26 mouse cellular contexts compared by ENCODE assay signal in genomic region chr16:49725446-49725845, GRCm38 (mm10).
"Had no signal": no experiment of that assay in that cellular context is flagged by ENCODE, and none has a peak within 500 bp of the region (broad histone marks: within the 10 kb centered on the region; RNA-seq: fewer than 3 reads in every experiment).

No protein-coding gene starts in this region.

- H3K9ac ChIP-seq: heart, embryonic 12.5 days; hindbrain, embryonic 12.5 days; hindbrain, embryonic 14.5 days; intestine, embryonic 15.5 days; limb, embryonic 13.5 days; limb, embryonic 15.5 days; liver, embryonic 12.5 days; liver, embryonic 14.5 days had no signal

- DNase-seq: gastrocnemius, postnatal 10 days; gastrocnemius, postnatal 25 days; heart, adult 18-20 months; heart, postnatal 14 days; heart, postnatal 4 days; kidney, adult 18-20 months; kidney, adult 8-10 months; kidney, postnatal 14 days; kidney, postnatal 36 days; layer of hippocampus, adult 9-11 months; layer of hippocampus, postnatal 36 days; left cerebral cortex, postnatal 4 days had no signal

- H3K27me3 ChIP-seq: heart, embryonic 12.5 days; hindbrain, embryonic 12.5 days; intestine, embryonic 15.5 days; limb, embryonic 13.5 days; limb, embryonic 15.5 days; liver, embryonic 12.5 days had no signal

- H3K4me1 ChIP-seq: intestine, embryonic 15.5 days had no signal

- ATAC-seq: hindbrain, embryonic 16.5 days; inflammation-experienced regulatory T-cells, adult 6 months; intestine, embryonic 15.5 days; intestine, postnatal 0 days; liver, embryonic 12.5 days had no signal

- H3K4me2 ChIP-seq: heart, embryonic 12.5 days; hindbrain, embryonic 12.5 days; hindbrain, embryonic 14.5 days; intestine, embryonic 15.5 days; limb, embryonic 13.5 days; limb, embryonic 15.5 days; liver, embryonic 12.5 days had no signal

- H3K36me3 ChIP-seq: heart, embryonic 10.5 days; heart, embryonic 12.5 days; hindbrain, embryonic 10.5 days; hindbrain, embryonic 12.5 days; intestine, embryonic 15.5 days; limb, embryonic 13.5 days; limb, embryonic 15.5 days; liver, embryonic 12.5 days had no signal

- H3K4me3 ChIP-seq: heart, embryonic 10.5 days; heart, embryonic 12.5 days; hindbrain, embryonic 10.5 days; hindbrain, embryonic 12.5 days; intestine, embryonic 15.5 days; limb, embryonic 13.5 days; limb, embryonic 15.5 days; liver, embryonic 12.5 days had no signal

- H3K27ac ChIP-seq: heart, embryonic 10.5 days; hindbrain, embryonic 10.5 days; hindbrain, embryonic 12.5 days; hindbrain, embryonic 14.5 days; intestine, embryonic 15.5 days; kidney, postnatal 0 days; limb, embryonic 13.5 days; limb, embryonic 15.5 days; liver, embryonic 12.5 days; liver, embryonic 14.5 days had no signal

- H3K9me3 ChIP-seq: heart, embryonic 10.5 days; heart, embryonic 12.5 days; hindbrain, embryonic 10.5 days; hindbrain, embryonic 12.5 days; intestine, embryonic 15.5 days; limb, embryonic 13.5 days; limb, embryonic 15.5 days; liver, embryonic 12.5 days had no signal
